Mouse (Mus musculus) cerebellum, adult 9-11 months (tissue): ENCODE measurements at regions not wholly inside any gene's neighbourhood (a gene's known extent, or its start where the extent isn't known, plus 50 kb on each side); places are given as distances from the start of the nearest gene placed in this dataset.

Experiments
- DNase-seq: peaks from one replicate; pipeline ENCODE4 v3.0.0; 2022

GRCm38 (mm10) chr14:90488301-90488700 is 2017.1 kb upstream of the Pcdh20 start:
- no peak for DNase-seq

- DNase-seq, result no peak
These were observed 1976.8 kb upstream of the Pcdh20 start for GRCm38 (mm10) chr14:90447971-90448370.

- DNase-seq, result peak; percentile 21
These were observed 1961.8 kb upstream of the Pcdh20 start for GRCm38 (mm10) chr14:90432874-90433543.

DNA sequence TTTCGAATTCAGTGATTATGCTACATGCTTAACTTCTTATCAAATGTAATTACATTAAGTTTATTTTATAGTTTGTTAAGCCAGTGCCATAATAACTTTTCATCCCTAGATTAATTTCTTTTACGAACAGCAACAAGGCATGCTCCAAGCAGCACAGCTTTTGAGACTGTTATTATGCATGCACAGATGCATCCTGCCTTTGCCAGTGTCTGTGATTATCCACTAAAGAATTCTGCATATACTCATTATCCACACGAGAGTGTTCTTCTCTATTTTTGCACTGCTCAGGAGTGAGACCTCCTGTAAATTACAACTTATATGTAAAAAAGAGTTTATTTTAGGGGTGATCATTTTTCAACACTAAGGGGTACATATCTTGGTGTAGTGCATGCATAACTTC is 1941.5 kb upstream of the Pcdh20 start:
- no peak for DNase-seq

DNA sequence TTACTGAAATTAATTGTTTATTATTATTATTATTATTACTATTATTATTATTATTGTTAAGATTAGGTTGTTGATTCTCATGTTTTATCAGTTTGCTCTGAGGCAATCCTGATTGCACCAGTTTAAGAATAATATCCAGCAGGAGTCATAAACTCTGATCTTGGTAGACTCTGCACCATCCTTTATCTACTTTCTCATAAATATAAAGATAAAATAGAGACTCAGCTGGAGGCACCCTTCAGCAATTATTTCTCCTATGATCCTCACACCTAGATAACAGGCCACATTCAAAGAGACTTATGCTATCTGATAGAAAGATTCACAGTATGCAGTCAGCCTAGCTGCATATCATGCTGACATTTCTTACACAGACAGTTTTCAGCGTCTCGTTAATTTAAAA is 1935.2 kb upstream of the Pcdh20 start:
- no peak for DNase-seq

DNA sequence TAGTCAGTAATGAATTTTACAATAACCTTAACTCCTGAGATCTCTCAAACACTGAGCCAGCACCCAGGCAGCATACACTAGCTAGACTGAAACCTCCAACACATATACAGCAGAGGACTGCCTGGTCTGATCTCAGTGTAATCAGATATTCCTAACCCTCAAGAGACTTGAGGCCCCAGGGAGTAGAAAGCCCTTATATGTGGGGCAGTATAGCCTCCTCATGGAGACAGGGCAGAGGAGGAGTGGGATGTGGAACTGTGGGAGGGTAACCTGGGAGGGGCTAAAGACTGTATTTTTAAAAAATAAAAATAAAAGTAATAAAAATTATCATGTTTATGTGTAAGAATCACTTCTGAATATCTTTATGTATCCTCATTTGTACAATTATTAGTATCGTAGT is 1934.3 kb upstream of the Pcdh20 start:
- no peak for DNase-seq

- no peak for DNase-seq
These were observed 1896.2 kb upstream of the Pcdh20 start for GRCm38 (mm10) chr14:90367256-90367936.

DNA sequence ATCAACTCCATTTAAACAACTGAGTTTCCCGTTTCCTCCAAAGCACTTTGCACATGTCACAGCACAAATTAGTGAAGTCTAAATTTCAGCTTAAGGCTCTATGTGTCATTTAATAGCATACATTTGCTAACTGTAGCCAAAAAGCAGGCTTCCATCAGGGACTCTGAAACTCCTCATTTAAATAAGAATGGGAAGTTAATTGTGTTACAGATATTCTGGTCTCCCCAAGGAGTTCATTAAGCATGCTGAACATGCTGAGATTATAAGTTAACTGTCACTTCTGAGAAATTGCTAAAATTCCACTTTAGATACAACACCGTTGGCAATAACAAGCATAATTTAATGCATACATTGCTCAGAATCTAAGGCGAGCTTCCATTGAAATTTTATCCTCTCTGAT is 1863.3 kb upstream of the Pcdh20 start:
- no peak for DNase-seq

GRCm38 (mm10) chr14:90295456-90295855 is 1824.3 kb upstream of the Pcdh20 start:
- DNase-seq, result peak; percentile 28

DNA sequence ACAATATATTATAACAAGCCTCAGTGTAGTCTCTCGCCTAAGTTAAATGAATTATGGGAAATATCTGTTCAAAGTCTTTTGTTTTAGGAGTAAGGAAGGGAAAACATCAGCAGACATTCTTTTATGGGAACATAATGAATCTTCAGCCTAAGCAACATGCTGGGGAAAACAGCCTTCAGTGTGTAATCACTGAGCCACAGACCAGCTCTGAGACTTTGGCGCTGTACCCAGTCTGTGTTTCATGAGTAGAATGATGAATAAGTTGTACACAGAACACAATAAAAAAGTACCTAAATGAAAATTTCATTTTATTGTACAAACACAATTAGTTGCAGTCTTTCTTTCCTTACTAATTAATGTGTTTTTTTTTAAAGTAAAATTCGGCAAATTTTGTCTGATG is 1774.8 kb upstream of the Pcdh20 start:
- DNase-seq, result no peak

DNA sequence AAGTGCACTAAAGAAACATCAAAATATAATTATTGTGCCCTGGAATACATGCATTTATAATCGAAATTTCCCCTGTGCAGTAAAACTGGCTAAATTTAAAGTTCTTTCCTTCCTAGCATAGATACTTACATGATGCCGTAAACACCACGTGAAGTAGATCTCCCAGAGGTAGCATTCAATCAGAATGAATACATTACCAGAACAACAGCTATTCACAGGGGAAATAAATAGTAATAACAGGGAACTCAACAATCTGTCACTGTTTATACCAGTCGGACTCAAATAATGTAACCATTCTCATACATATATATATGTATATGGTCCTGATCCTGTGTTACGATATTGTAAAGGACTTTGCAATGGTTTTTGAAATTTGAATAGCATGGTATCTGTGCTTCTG is 1761.5 kb upstream of the Pcdh20 start:
- DNase-seq, result no peak

GRCm38 (mm10) chr14:90200294-90200693 is 1729.1 kb upstream of the Pcdh20 start:
- no peak for DNase-seq

- DNase-seq, result no peak
These were observed 1726.6 kb upstream of the Pcdh20 start for GRCm38 (mm10) chr14:90197791-90198190.

GRCm38 (mm10) chr14:90172729-90173128 is 1701.5 kb upstream of the Pcdh20 start:
- no peak for DNase-seq
